ENCODE assay signal across 8 mouse cellular contexts in the genomic region with DNA sequence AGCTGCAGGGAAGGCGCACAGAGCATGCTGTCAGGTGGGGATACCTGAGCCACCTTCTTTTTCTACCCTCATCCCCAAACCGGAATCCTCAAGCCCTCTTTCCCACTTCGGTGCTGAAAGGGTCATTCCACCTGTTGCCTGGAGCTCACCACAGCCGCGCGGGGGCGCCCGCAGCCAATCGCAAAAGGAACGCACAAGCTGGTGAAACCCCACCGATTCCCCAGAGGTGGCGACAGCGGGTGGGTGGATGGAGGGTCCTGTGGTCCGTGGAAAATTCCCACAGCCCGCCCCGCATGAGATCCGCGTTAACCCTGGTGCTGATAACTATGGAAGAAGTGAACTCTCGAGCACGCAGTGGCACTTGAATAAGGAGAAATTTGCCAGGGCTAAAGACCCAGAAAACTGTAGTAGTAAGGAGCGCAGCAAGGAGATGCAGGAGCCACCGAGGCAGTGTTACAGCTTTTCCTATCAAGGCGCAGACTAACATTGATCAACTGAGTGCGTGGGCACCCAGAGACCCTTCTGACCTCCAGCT. TPM values are rescaled to one million over a fixed set of nuclear protein-coding genes. Genes with fewer than 3 reads are reported as not detected.
DNase-seq lines count a peak whose midpoint lies in the region; ATAC-seq and TF ChIP-seq lines count a peak whose summit lies in the region.

No protein-coding gene starts in this region.

- WGBS in heart, embryonic 12.5 days, result 5% methylated on average over 24 of the region's 24 CpGs
- WGBS in liver, postnatal 0 days (ENCODE audit: insufficient replicate concordance), result 2% methylated on average over 24 of the region's 24 CpGs

- H3ac ChIP-seq in C2C12 (ENCODE audit: control insufficient read depth, insufficient read length, low read depth), result no peak overlapping the region

- H3K27me3 ChIP-seq in C2C12 (ENCODE audit: control insufficient read depth, insufficient read depth, insufficient read length), result peaks cover 59% of the 10 kb centered on the region
- peaks cover 93% of the 10 kb centered on the region for H3K27me3 ChIP-seq in heart, embryonic 12.5 days (replicated peaks)
- peaks cover 70% of the 10 kb centered on the region for H3K27me3 ChIP-seq in liver, postnatal 0 days (ENCODE audit: insufficient read depth, low read length)

- H3K4me3 ChIP-seq in C2C12 (ENCODE audit: insufficient read depth, poor library complexity, severe bottlenecking), result no peak overlapping the region
- peak overlapping the region; percentile 51 for H3K4me3 ChIP-seq in heart, embryonic 12.5 days
- H3K4me3 ChIP-seq in liver, postnatal 0 days (ENCODE audit: low read depth, low read length), result no peak overlapping the region

- TF ChIP-seq CTCF in C2C12 (IDR thresholded peaks at IDR 0.05; ENCODE audit: control insufficient read depth, insufficient read depth, insufficient read length), result peak; percentile 89
- TF ChIP-seq CTCF in liver, postnatal 0 days (IDR thresholded peaks at IDR 0.05; ENCODE audit: low read depth), result peak; percentile 91

- H3K9ac ChIP-seq in heart, embryonic 12.5 days, result no peak overlapping the region
- H3K9ac ChIP-seq in liver, postnatal 0 days (replicated peaks), result no peak overlapping the region

- no peak overlapping the region for H3K27ac ChIP-seq in heart, embryonic 12.5 days (ENCODE audit: poor library complexity, severe bottlenecking)
- H3K27ac ChIP-seq in liver, postnatal 0 days (ENCODE audit: low read depth), result no peak overlapping the region

- no peaks in the 10 kb centered on the region for H3K79me2 ChIP-seq in C2C12 (ENCODE audit: control insufficient read depth, insufficient read depth)

- no peak for TF ChIP-seq EP300 in liver, postnatal 0 days (IDR thresholded peaks at IDR 0.05; ENCODE audit: low read depth)

- peak overlapping the region; percentile 78 for H3K4me2 ChIP-seq in heart, embryonic 12.5 days
- H3K4me2 ChIP-seq in liver, postnatal 0 days (ENCODE audit: low read depth, low read length), result no peak overlapping the region

- H3K9me3 ChIP-seq in heart, embryonic 12.5 days (replicated peaks), result no peaks in the 10 kb centered on the region
- no peaks in the 10 kb centered on the region for H3K9me3 ChIP-seq in liver, postnatal 0 days (ENCODE audit: low read length)

- peaks cover 40% of the 10 kb centered on the region for H3K4me1 ChIP-seq in heart, embryonic 12.5 days (replicated peaks)
- peaks cover 18% of the 10 kb centered on the region for H3K4me1 ChIP-seq in liver, postnatal 0 days (ENCODE audit: insufficient read depth)

- no peaks in the 10 kb centered on the region for H3K36me3 ChIP-seq in C2C12 (ENCODE audit: control insufficient read depth, insufficient read depth)
- H3K36me3 ChIP-seq in heart, embryonic 12.5 days, result no peaks in the 10 kb centered on the region
- no peaks in the 10 kb centered on the region for H3K36me3 ChIP-seq in liver, postnatal 0 days (replicated peaks; ENCODE audit: insufficient read depth, low read length)

- H3K79me3 ChIP-seq in C2C12 (ENCODE audit: low read depth), result no peaks in the 10 kb centered on the region

- peak; percentile 49 for DNase-seq in adipocyte (ENCODE audit: low spot score)
- peak; percentile 82 for DNase-seq in embryo, embryonic 9.5 days (ENCODE audit: extremely low spot score)
- peak; percentile 87 for DNase-seq in kidney, postnatal 14 days
- peak; percentile 86 for DNase-seq in liver, postnatal 0 days
- peak; percentile 36 for DNase-seq in retina, adult 2 months (ENCODE audit: low read depth, low spot score)
- peak; percentile 89 for DNase-seq in thymus, postnatal 14 days

- no peak for ATAC-seq in heart, embryonic 12.5 days (ENCODE audit: insufficient number of reproducible peaks, low FRiP score)
- 0 out of 2 replicates have a peak, but pooled peaks have one; percentile 30 for ATAC-seq in liver, postnatal 0 days

TF ChIP-seq in C2C12, 6 proteins besides CTCF, POLR2A, EP300 and RAD21:
- no peak for TF ChIP-seq MAX (IDR thresholded peaks at IDR 0.05)
- TF ChIP-seq MYOD1 (IDR thresholded peaks at IDR 0.05; ENCODE audit: control insufficient read depth, insufficient read length, low read depth), result peak; percentile 56
- no peak for TF ChIP-seq USF1 (IDR thresholded peaks at IDR 0.05; ENCODE audit: low read depth)
TF ChIP-seq in C2C12: peak in this region for 1.

RNA-seq across cellular contexts. Expression of a gene that starts 2.0 kb away (rescaled TPM):
- 0.43 TPM for polyA plus RNA-seq in C2C12 (2012; fragmentation: generic; extraction: Trizol)
- 4.7 and 5.2 TPM in 2 replicates for polyA plus RNA-seq in heart, embryonic 12.5 days (2016; fragmentation: Nextera tagmentation; extraction: Ambion mirVana)
- polyA plus RNA-seq in liver, postnatal 0 days (2015; fragmentation: Nextera tagmentation; extraction: Ambion mirVana), result 0.15 and 0.29 TPM in 2 replicates

RNA-seq across cellular contexts. Expression of a gene that starts 11.0 kb away (rescaled TPM):
- not detected for polyA plus RNA-seq in C2C12 (2012; fragmentation: generic; extraction: Trizol)
- polyA plus RNA-seq in heart, embryonic 12.5 days (2016; fragmentation: Nextera tagmentation; extraction: Ambion mirVana), result 9.8 and 10.9 TPM in 2 replicates
- 0.26 and 0.50 TPM in 2 replicates for polyA plus RNA-seq in liver, postnatal 0 days (2015; fragmentation: Nextera tagmentation; extraction: Ambion mirVana)

RNA-seq across cellular contexts. Expression of a gene that starts 13.8 kb away (rescaled TPM):
- 66.0 TPM for polyA plus RNA-seq in C2C12 (2012; fragmentation: generic; extraction: Trizol)
- 103 and 114 TPM in 2 replicates for polyA plus RNA-seq in heart, embryonic 12.5 days (2016; fragmentation: Nextera tagmentation; extraction: Ambion mirVana)
- polyA plus RNA-seq in liver, postnatal 0 days (2015; fragmentation: Nextera tagmentation; extraction: Ambion mirVana), result 56.8 and 57.1 TPM in 2 replicates

RNA-seq across cellular contexts. Expression of a gene that starts 15.4 kb away (rescaled TPM):
- 16.1 TPM for polyA plus RNA-seq in C2C12 (2012; fragmentation: generic; extraction: Trizol)
- 23.1 and 23.9 TPM in 2 replicates for polyA plus RNA-seq in heart, embryonic 12.5 days (2016; fragmentation: Nextera tagmentation; extraction: Ambion mirVana)
- 1.5 and 1.7 TPM in 2 replicates for polyA plus RNA-seq in liver, postnatal 0 days (2015; fragmentation: Nextera tagmentation; extraction: Ambion mirVana)

RNA-seq across cellular contexts. Expression of a gene that starts 25.5 kb away (rescaled TPM):
- polyA plus RNA-seq in C2C12 (2012; fragmentation: generic; extraction: Trizol), result 33.3 TPM
- 27.9 and 31.5 TPM in 2 replicates for polyA plus RNA-seq in heart, embryonic 12.5 days (2016; fragmentation: Nextera tagmentation; extraction: Ambion mirVana)
- 30.8 and 35.8 TPM in 2 replicates for polyA plus RNA-seq in liver, postnatal 0 days (2015; fragmentation: Nextera tagmentation; extraction: Ambion mirVana)

Comparison
In these comparisons a context has a peak if more than half of its experiments do, and no peak if none do; other contexts are left out.
1. DNase-seq: peak in every context shown above with its lines; median percentile 89 in thymus, postnatal 14 days; 87 in kidney, postnatal 14 days; 86 in liver, postnatal 0 days; 82 in embryo, embryonic 9.5 days; 49 in adipocyte; 36 in retina, adult 2 months.